Mouse (Mus musculus): ENCODE data around the gene Clstn3. TPM values are rescaled to one million over a fixed set of nuclear protein-coding genes. Genes with fewer than 3 reads are reported as not detected.
"Not testable (repeated sequence)": the region's sequence is repeated elsewhere in the genome, so short reads cannot be mapped to it uniquely, and the experiment has no call there.

Clstn3 gene
- 3.9 and 5.9 TPM in 2 replicates for polyA plus RNA-seq (2015; fragmentation: Nextera tagmentation; extraction: Ambion mirVana)

DNA sequence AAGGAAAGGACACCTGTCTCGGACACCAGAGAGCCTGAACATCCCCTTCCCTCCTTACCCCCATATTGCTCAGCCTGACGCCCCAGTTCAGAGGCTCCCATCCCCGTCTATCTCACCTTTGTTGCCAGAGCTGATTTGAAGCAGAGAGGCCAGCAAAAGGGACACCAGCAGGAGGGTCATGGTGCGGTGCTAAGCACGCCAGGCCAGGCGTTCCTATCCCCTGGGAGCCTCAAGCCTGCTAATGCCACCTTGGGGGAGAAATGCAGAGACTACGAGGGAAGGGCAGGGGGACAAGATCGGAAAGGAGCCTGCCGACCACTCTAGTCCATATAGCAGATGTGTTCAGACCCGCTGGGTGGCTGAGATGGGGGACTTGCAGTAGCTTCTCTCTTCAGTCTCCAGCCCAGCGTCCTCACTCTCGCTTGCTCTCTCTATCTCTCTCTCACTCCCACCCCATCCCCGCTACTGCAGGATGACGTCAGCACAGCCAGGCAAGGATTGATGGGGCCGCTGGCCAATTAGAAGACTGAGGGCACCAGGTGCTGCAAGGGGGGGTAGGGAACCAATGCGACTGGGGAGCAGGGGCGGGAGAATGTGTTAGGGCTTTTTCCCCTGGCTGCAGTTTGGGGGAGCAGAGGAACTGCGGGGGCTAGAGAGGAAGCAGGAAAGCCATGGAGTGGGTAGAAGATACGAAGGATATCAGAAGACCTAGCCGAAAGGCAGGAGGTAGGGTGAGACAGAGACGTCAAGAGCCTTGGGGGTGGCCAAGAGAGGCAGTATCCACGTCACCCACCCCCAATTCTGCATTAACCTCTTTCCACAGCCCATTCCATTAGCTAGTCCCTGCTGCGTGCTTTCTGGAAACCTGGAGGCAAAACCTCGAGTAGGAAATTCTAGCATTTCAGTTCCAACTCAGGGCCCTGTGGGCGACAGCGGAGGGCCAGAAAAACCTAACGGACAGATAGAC, at the start of gene Clstn3:
Clstn3 (minus strand) TSS at position 490 of the 967 bp plus-strand sequence.
- Histone ChIP-seq H3K9ac (peak within 1 kb of the TSS; percentile 48), H3K4me1 (peaks cover 16% of the 10 kb centered on the region), H3K4me3 (replicated peaks) (peak within 1 kb of the TSS; percentile 52), H3K9me3 (replicated peaks) (no peaks in the 10 kb centered on the region), H3K36me3 (no peaks in the 10 kb centered on the region), H3K27ac (no peak within 1 kb of the TSS), H3K27me3 (0 out of 2 replicates have a peak, but pooled peaks cover 3% of the 10 kb centered on the region), H3K4me2 (peak within 1 kb of the TSS; percentile 92)
- ATAC-seq (replicated peaks; ENCODE audit: low FRiP score), result peak; percentile 96
- WGBS, result 5% methylated on average over 27 of the region's 27 CpGs

DNA sequence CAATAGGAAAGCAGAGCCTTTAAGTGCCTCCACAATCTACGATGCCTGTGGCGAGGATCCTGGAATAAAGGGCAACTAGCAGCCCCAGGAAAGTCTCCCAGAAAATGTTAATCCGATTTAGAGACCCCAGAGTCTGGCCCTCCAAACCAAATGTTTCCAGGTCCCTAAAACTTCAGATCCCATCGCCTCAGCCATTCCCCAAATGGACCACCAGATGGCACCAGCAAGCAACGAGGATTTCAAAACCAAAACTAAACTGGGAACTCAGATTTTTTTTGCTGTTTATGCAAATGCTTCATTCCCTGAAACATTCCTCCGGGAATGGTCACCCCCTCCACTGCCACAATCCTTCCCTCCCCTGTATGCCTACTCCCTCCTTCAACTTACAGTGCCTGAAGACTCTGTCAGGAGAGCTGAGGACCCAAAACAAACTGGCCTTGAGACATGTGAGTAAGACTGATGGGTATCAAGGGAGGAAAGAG, 47.8 kb upstream of the Clstn3 start, which contains the start of gene C1ra:
C1ra (plus strand) TSS at position 51 of the 482 bp plus-strand sequence.
- Histone ChIP-seq H3K27me3 (no peaks in the 10 kb centered on the region), H3K4me1 (peaks cover 7% of the 10 kb centered on the region; the same call in 1 of the 2 replicates), H3K27ac (no peak within 1 kb of the TSS), H3K9ac (no peak within 1 kb of the TSS), H3K9me3 (replicated peaks) (no peaks in the 10 kb centered on the region), H3K36me3 (no peaks in the 10 kb centered on the region), H3K4me3 (replicated peaks) (peak within 1 kb of the TSS; percentile 29), H3K4me2 (peak within 1 kb of the TSS; percentile 56)
- 8% methylated on average over 6 of the region's 6 CpGs for WGBS
- peak; percentile 15; the same call in 1 of the 2 replicates for ATAC-seq (replicated peaks; ENCODE audit: low FRiP score)

DNA sequence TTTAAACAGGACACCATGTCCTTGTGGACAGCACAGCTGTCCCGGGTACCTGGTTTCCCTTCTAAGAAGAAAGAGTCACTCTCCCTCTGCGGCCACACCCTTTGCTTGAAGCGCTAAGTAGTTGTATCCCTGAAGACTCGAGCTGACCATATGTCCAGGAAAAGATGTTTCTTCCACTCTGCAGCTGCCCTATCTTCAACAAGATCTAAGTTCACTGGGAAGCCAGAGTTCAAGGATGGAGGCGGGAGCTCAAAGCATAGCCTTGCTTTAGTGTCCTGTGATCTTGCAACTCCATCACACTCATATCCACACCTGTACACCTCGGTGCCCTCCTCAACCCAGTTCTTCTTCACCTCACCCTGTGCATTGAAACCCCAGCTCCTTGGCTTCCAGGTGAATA, 47.3 kb upstream of the Clstn3 start:
- ATAC-seq (replicated peaks; ENCODE audit: low FRiP score), result no peak
- WGBS, result 53% methylated on average over 6 of the region's 6 CpGs
- Histone ChIP-seq H3K4me3 (replicated peaks) (no peak overlapping the region), H3K4me2 (no peak overlapping the region), H3K27ac (no peak overlapping the region), H3K36me3 (no peaks in the 10 kb centered on the region), H3K9ac (no peak overlapping the region), H3K27me3 (no peaks in the 10 kb centered on the region), H3K9me3 (replicated peaks) (no peaks in the 10 kb centered on the region), H3K4me1 (peaks cover 7% of the 10 kb centered on the region; the same call in 1 of the 2 replicates)

DNA sequence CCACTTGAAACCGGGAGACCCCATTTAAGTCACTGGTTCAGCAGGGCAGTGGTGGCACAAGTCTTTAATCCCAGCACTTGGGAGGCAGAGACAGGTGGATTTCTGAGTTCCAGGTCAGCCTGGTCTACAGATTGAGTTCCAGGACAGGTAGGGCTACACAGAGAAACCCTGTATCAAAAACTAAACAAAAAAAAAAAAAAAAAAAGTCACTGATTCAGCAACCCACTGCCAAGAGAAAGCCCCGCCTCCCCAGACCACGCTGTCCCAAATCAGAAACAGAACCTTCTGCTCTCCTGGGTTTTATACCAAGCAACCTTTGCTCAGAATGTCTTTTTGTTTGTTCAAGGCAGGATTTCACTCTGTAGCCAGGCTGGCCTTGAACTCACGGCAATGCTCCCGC, 44.6 kb upstream of the Clstn3 start:
- WGBS, result 92% methylated on average over 5 of the region's 5 CpGs
- not testable (repeated sequence) for H3K9me3 ChIP-seq (replicated peaks); H3K9ac ChIP-seq; H3K4me1 ChIP-seq; H3K36me3 ChIP-seq; H3K4me2 ChIP-seq; ATAC-seq (replicated peaks; ENCODE audit: low FRiP score); H3K4me3 ChIP-seq (replicated peaks); H3K27ac ChIP-seq; H3K27me3 ChIP-seq

DNA sequence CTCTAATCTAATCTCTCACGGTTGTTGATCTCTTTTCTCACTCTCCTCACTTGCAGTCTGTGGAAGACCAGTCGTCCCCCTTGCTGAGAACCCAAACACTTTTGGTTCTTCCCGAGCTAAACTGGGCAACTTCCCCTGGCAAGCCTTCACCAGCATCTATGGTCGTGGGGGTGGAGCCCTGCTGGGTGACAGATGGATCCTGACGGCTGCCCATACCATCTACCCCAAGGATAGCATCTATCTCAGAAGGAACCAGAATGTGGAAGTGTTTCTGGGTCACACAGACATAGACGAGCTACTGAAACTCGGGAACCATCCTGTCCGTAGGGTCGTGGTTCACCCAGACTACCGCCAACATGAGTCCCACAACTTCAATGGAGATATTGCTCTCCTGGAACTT, 43.7 kb upstream of the Clstn3 start:
- Histone ChIP-seq H3K4me2 (no peak overlapping the region), H3K9me3 (replicated peaks) (no peaks in the 10 kb centered on the region), H3K4me1 (peaks cover 7% of the 10 kb centered on the region; the same call in 1 of the 2 replicates), H3K9ac (no peak overlapping the region), H3K27me3 (no peaks in the 10 kb centered on the region), H3K36me3 (no peaks in the 10 kb centered on the region), H3K27ac (no peak overlapping the region), H3K4me3 (replicated peaks) (no peak overlapping the region)
- ATAC-seq (replicated peaks; ENCODE audit: low FRiP score), result no peak
- 81% methylated on average over 10 of the region's 10 CpGs for WGBS

DNA sequence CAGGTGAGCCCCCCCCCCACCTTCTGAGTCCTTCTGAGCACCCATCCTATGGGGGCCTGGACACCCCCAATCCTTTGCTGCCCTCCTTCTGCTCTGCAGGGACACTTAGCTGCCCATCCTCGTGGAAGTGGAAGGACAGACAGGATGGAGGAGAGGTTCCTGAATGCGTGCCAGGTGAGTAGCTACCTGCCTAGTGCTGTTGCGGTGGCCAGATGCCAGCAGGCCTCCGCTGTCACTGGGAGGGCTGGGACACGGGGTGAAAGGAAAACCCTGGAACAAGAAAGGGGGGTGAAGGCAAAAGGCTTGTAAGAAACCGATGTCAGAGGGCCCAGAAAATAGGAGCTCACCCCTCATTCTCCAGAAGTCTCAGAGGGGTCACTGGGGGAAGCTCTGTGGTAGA, 42.4 kb upstream of the Clstn3 start:
- no peak overlapping the region for H3K27ac ChIP-seq

DNA sequence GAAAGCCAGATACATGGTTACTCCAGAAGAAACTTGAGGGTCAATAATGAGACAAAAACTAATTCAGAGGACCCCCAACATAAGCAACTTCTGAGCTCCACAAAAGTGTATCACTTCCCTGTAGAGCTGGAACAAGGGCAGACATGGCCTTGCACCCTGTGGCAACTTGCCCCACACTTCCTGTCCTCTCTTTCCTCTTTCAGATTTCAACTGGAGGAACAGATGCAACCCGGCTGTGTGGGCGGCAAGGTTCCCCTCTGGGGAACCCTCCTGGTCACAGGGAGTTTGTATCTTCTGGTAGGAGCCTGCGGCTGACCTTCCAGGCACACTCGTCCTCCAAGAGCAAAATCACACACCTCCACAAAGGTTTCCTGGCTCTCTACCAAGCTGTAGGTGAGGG, 40.4 kb upstream of the Clstn3 start:
- no peak for ATAC-seq (replicated peaks; ENCODE audit: low FRiP score)
- H3K9ac ChIP-seq, result no peak overlapping the region
- no peaks in the 10 kb centered on the region for H3K9me3 ChIP-seq (replicated peaks)
- no peaks in the 10 kb centered on the region; the same call in 1 of the 2 replicates for H3K4me1 ChIP-seq
- no peaks in the 10 kb centered on the region for H3K36me3 ChIP-seq
- H3K4me3 ChIP-seq (replicated peaks), result no peak overlapping the region
- H3K27ac ChIP-seq, result no peak overlapping the region
- 68% methylated on average over 4 of the region's 4 CpGs for WGBS
- no peaks in the 10 kb centered on the region for H3K27me3 ChIP-seq
- no peak overlapping the region for H3K4me2 ChIP-seq

More for the DNA sequence above, 42.4 kb upstream of the Clstn3 start:
- Histone ChIP-seq H3K9me3 (replicated peaks) (no peaks in the 10 kb centered on the region), H3K9ac (no peak overlapping the region), H3K4me1 (no peaks in the 10 kb centered on the region; the same call in 1 of the 2 replicates), H3K4me3 (replicated peaks) (no peak overlapping the region), H3K27me3 (no peaks in the 10 kb centered on the region), H3K4me2 (no peak overlapping the region), H3K36me3 (no peaks in the 10 kb centered on the region)
- 78% methylated on average over 6 of the region's 6 CpGs for WGBS
- ATAC-seq (replicated peaks; ENCODE audit: low FRiP score), result no peak

DNA sequence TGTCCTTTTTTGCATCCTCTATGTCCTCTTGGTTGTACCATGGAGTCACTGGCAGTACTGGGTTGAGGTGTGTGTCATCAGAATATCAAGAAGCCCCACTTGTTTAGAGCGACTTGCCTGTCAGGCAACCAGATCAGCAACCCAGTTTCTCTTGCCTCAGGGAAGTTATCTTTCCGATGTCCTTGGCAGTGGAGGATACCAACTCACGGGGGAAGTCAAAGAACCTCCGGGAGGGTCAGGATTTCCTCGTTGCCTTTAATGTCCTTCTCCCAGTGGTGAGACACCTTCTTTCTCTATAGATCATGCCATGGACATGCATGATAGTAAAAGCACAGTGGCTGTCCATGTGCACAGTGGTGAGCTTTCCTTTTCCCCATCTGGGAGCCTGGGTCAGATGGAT, 37.4 kb upstream of the Clstn3 start:
- Histone ChIP-seq H3K36me3 (no peaks in the 10 kb centered on the region), H3K27ac (no peak overlapping the region), H3K4me2 (no peak overlapping the region), H3K4me1 (no peaks in the 10 kb centered on the region; the same call in 1 of the 2 replicates), H3K4me3 (replicated peaks) (no peak overlapping the region), H3K9ac (no peak overlapping the region), H3K27me3 (no peaks in the 10 kb centered on the region), H3K9me3 (replicated peaks) (no peaks in the 10 kb centered on the region)
- no peak for ATAC-seq (replicated peaks; ENCODE audit: low FRiP score)
- WGBS, result 80% methylated on average over 5 of the region's 5 CpGs

DNA sequence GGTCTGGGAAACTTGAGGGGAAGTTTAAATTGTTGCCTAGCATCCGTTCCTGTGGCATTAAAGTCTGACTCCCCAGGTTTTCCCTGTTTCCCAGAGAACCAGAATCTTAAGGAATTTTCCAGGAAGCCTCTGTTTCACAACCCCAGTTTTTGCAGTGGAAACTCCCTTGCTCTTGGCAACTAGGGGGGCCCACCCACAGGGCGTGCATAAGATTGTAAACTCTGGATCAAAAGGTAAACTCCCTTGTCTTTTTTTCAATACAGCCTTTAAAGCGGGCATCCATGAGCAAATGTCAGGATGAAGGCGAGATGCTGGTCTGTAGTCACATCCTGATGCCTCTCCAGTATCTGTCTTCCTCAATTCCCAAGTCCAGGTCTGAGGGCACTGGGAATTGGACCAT, 36.9 kb upstream of the Clstn3 start:
- WGBS, result 76% methylated on average over 4 of the region's 4 CpGs
- ATAC-seq (replicated peaks; ENCODE audit: low FRiP score), result no peak
- Histone ChIP-seq H3K27me3 (no peaks in the 10 kb centered on the region), H3K27ac (no peak overlapping the region), H3K4me2 (no peak overlapping the region), H3K9me3 (replicated peaks) (no peaks in the 10 kb centered on the region), H3K9ac (no peak overlapping the region), H3K4me3 (replicated peaks) (no peak overlapping the region), H3K4me1 (no peaks in the 10 kb centered on the region; the same call in 1 of the 2 replicates), H3K36me3 (no peaks in the 10 kb centered on the region)

DNA sequence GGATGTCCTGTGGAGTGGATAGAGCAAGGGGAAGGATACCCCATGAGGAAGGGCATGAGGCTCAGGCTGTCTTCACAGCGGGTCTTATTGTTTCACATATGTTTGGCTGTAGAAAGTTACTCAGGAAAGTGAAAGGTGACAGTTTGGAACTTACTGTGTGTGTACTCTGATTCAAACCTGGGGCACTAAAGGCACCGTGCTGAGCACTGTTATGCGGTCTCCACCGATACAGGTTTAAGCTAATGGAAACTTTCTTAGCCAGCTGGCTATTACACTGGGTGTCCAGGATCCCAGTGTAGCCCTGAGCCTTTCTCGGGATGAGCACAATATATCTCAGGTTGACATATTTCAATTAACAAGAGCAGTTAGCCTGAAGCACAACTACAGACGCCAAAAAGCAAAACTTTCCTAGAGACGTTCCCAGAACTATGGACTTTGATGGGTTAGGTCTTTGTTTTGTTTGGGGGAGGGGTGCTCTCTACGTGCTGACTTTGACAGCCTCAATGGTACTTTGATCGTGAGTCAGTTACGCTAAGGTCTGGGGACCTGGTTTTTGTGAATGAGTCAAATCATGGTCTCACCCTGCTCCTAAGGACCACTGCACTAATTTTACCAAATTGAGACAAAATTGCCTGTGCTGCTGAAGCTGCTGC, 35.4 kb upstream of the Clstn3 start:
- Histone ChIP-seq H3K9me3 (replicated peaks) (no peaks in the 10 kb centered on the region), H3K4me3 (replicated peaks) (no peak overlapping the region), H3K27ac (no peak overlapping the region), H3K9ac (no peak overlapping the region), H3K4me2 (no peak overlapping the region), H3K36me3 (no peaks in the 10 kb centered on the region), H3K27me3 (no peaks in the 10 kb centered on the region), H3K4me1 (no peaks in the 10 kb centered on the region; the same call in 1 of the 2 replicates)
- 35% methylated on average over 10 of the region's 10 CpGs for WGBS
- ATAC-seq (replicated peaks; ENCODE audit: low FRiP score), result no peak

DNA sequence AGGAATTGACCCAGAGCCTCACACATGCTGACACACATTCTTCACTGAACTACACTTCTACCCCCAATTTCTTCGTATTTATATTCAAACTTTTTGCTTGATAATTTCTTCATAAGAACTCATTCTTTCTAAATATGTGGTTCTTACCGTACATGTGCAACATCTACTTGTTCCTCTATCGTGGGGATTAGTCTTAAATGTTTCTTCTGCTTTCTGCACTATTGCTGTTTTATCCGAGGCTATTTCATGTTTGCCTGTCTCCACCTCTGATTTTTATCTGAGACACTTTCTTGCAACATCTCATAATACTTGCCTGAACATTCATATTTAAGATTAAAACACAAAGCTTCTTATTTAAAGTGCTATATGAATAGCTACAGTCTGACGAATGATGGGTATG, 31.5 kb upstream of the Clstn3 start:
- ATAC-seq (replicated peaks; ENCODE audit: low FRiP score), result no peak

DNA sequence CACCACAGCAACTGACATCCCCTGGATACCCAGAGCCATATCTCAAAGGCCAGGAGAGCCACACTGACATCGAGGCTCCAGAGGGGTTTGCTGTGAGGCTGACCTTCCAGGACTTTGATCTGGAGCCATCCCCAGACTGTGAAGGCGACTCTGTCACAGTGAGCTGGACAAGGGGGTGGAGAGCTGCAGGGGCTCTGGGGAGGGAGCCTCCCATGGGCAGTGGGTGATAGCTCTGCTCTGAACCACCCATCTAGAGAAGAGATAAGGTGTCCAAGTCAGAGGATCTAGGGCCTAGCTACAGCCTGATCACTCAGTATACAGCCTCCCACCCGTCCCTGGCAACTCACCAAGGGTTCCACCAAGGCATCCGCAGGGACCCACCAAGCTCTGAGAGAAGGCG, 29.3 kb upstream of the Clstn3 start:
- Histone ChIP-seq H3K4me3 (replicated peaks) (no peak overlapping the region), H3K4me2 (no peak overlapping the region), H3K36me3 (no peaks in the 10 kb centered on the region), H3K27me3 (no peaks in the 10 kb centered on the region), H3K9ac (no peak overlapping the region), H3K27ac (peak overlapping the region; percentile 67), H3K4me1 (0 out of 2 replicates have a peak, but pooled peaks cover 10% of the 10 kb centered on the region), H3K9me3 (replicated peaks) (no peaks in the 10 kb centered on the region)
- WGBS, result 66% methylated on average over 5 of the region's 5 CpGs
- ATAC-seq (replicated peaks; ENCODE audit: low FRiP score), result peak; percentile 9; the same call in 1 of the 2 replicates

More for the DNA sequence above, 31.5 kb upstream of the Clstn3 start:
- Histone ChIP-seq H3K27ac (no peak overlapping the region), H3K27me3 (no peaks in the 10 kb centered on the region), H3K9me3 (replicated peaks) (no peaks in the 10 kb centered on the region), H3K4me2 (no peak overlapping the region), H3K9ac (no peak overlapping the region), H3K4me1 (0 out of 2 replicates have a peak, but pooled peaks cover 10% of the 10 kb centered on the region), H3K4me3 (replicated peaks) (no peak overlapping the region), H3K36me3 (no peaks in the 10 kb centered on the region)
- WGBS, result 92% methylated on average over 5 of the region's 5 CpGs

Measured in kidney, embryonic 15.5 days (tissue).